Mouse (Mus musculus) gastrocnemius, adult 2 months (tissue): ENCODE data around the gene Rp9. TPM values are rescaled to one million over a fixed set of nuclear protein-coding genes. Genes with fewer than 3 reads are reported as not detected.
A peak's percentile ranks its signal among the peaks of the same experiment; 100 is the strongest.

Experiments used
- DNase-seq: peaks from one replicate; pipeline ENCODE4 v3.0.0; 2022
- H3K27ac ChIP-seq: fragments of 200-600 bp; 2 replicates; pipeline ENCODE4 v1.8.1; 2022; ENCODE audit warnings: mild to moderate bottlenecking
- H3K4me3 ChIP-seq: fragments of 200-600 bp; 2 replicates; pipeline ENCODE4 v1.8.1; 2022; ENCODE audit warnings: mild to moderate bottlenecking, moderate library complexity
- CTCF ChIP-seq: fragments of 200-600 bp; IDR thresholded peaks from 2 replicates; pipeline ENCODE4 v1.8.1; 2022; ENCODE audit warnings: antibody characterized with exemption, mild to moderate bottlenecking, moderate library complexity
- intact Hi-C: fragments of 180-260 bp; cut with DNase I; formaldehyde crosslinking; loops from one replicate; pipeline ENCODE4 v1.15.1; 2025
- long read RNA-seq, 2 experiments: library from polyadenylated mRNA; stranded (forward); transcript quantifications; one replicate each; pipeline ENCODE4 v2.0.0; 2021
- total RNA-seq, 2 experiments: library from RNA; stranded (reverse); gene quantifications; 2 replicates each; pipeline ENCODE4 v1.2.3; 2021

Gene Rp9
- total RNA-seq = 10 to 100 TPM; 32.2 to 39.1 TPM
- long read RNA-seq, experiment 1, transcript Rp9-201 (6 exons, 1,134 nt) = major isoform, 23 of 33 reads
- long read RNA-seq, experiment 1, partial matches to known transcripts = 4 of 33 reads
- long read RNA-seq, experiment 1, other reads (novel, unspliced or antisense) = 5 of 33 reads
- long read RNA-seq, experiment 2, transcript Rp9-201 (6 exons, 1,134 nt) = major isoform, 26 of 39 reads
- long read RNA-seq, experiment 2, partial matches to known transcripts = 12 of 39 reads
- long read RNA-seq, experiment 2, other reads (novel, unspliced or antisense) = 0 of 39 reads

DNA sequence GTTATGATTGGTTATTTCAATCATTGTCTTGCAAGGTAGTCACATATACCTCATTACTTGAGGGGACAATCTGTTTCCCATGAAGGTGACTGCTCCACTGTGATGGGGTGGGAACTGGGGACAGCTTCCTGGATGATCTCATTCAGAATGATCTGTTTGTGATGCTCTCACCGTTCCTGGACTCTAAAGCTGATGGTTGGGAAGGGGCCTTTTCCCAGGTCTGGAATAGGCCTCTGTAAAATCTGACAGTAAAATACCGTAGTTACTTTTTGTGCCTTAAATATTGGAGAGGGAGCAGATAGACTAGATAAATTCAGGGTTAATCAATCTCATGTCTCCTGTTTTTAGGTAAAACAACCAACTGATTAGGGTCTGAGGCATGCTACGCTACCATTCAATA lies at the start of gene Rp9:
Gene Rp9 (minus strand): TSS at position 101 of the 400 bp plus-strand sequence.
- TF ChIP-seq CTCF = no peak
- intact Hi-C loops = loop anchor here (5.0 kb wide), 1 partner anchor 57 kb away; the partner anchor contains the start of gene 9530077C05Rik

DNA sequence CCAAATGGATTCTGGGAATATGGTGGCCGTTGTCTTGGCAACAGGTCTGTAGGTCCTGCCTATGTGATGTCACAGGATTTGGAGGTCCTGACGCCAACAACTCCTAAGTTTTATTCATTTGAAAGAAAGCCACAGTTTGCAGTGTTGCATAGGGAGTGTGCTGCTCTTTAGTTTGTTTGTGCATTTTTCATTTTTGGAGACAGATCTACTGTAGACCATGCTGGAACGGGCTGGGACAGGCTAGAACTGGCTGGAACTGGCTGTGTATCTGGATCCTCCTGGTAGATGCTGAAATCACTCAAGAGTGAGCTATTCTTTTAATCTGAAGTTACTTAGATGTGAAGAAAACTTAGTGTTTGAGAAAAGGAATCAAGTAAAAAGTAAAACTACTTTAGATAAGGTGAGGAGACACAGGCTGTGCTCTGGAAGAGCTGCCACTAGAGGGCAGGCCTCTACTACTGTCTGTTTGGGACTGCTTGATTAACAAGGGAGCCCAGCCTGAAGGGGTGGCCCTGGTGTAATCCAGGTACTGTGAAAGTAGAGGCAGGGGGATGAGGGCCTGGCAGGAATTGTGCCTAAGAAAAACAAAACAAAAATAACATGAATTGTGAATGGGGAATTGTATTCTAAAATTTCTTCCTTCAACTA lies 49.0 kb upstream of the Rp9 start:
- TF ChIP-seq CTCF = peak; percentile 78
- Histone ChIP-seq H3K27ac (no peak overlapping the region), H3K4me3 (no peak overlapping the region)
- peak; percentile 46 for DNase-seq
- intact Hi-C loops = no loop called here

More for the DNA sequence above, at the start of gene Rp9:
- Histone ChIP-seq H3K4me3 (peak within 1 kb of the TSS; percentile 79), H3K27ac (peak within 1 kb of the TSS; percentile 92)
- DNase-seq = no peak

DNA sequence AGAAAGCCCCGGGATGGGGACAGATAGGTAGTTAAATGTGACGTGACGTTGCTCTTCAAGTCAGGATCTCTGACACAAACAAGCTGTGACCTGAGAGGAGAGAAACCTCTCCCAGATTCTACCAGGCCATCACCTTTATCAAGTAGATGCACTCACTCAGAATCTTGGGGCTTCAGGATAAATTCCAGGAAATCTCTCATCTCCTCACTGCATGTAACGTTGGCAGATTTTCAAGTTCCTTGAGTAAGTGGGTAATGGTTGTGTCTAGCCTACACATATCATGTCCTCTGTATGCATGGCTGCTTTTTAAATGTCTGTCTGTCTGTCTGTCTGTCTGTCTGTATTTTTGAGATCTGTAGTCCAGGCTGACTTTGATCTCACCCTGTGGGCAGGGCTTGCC lies 45.5 kb upstream of the Rp9 start:
- Histone ChIP-seq H3K4me3 (no peak overlapping the region), H3K27ac (no peak overlapping the region)
- no peak for TF ChIP-seq CTCF
- DNase-seq = no peak
- intact Hi-C loops = no loop called here

DNA sequence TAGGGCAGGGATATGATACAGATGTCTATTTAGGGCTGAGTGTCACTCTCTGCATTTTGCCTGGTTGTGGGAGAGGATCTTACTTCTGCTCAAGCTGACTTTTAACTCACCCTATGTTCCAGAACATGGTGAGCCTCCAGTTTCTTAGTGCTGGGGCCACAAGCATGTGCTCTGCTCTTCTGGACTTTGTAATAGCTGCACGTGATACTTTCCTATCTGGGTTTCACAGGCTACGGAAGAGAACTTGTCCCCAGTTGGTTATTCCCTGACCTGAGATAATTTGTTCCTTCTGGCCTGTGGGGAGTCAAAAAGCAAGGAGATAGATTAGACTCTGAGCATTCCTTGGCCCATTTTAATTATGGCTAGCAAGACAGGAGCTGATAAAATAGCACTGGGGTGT lies 36.0 kb upstream of the Rp9 start:
- Histone ChIP-seq H3K4me3 (no peak overlapping the region), H3K27ac (no peak overlapping the region)
- no peak for TF ChIP-seq CTCF
- no peak for DNase-seq
- intact Hi-C loops = no loop called here

DNA sequence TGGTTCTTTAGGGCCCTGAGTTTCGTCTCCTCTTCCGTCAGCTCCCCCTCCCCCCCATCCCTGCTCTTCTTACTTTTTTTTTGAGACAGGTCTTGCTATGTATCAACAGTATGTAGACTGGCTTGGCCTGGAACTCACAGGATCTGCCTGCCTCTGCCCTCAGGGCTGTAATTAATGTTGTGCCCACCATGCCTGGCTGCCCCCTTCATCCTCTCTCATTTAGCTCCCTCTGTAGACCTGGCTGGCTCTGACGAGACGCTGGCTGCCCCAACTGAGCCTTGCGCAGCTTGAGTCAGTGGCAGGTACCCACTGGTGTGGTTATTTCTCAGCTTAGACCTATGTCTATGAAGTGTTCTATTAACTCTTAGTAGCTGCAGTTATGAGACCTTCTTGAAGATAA lies 34.0 kb upstream of the Rp9 start:
- no peak for DNase-seq
- H3K4me3 ChIP-seq = no peak overlapping the region
- no peak for TF ChIP-seq CTCF

GRCm38 (mm10) chr9:22502972-22503371 lies 33.4 kb upstream of the Rp9 start:
- Histone ChIP-seq H3K4me3 (no peak overlapping the region), H3K27ac (no peak overlapping the region)
- no peak for TF ChIP-seq CTCF
- no peak for DNase-seq
- intact Hi-C loops = no loop called here

More for the DNA sequence above, 34.0 kb upstream of the Rp9 start:
- intact Hi-C loops = no loop called here
- H3K27ac ChIP-seq = no peak overlapping the region

- H3K4me3 ChIP-seq = no peak overlapping the region
- no peak overlapping the region for H3K27ac ChIP-seq
- DNase-seq = no peak
- TF ChIP-seq CTCF = no peak
- intact Hi-C loops = no loop called here
These were observed 27.7 kb upstream of the Rp9 start for GRCm38 (mm10) chr9:22497021-22497767.

DNA sequence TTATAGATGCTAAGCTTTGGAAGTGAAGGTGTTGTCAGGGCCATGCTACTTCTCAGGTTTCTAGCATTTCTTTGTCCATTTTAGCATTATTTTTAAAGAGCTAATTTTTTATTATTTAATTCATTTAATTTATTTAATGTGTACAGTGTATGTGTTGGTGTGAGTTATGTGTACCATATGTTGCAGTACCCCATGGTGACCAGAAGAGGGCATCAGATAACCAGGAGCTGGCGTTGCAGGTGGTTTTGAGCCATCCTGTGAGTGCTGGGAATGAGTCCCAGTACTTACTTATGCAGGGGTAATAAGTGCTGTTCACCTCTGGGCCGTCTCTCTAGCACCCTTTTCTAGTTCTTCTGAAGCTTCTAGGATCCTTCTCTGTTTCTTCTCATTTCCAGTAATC lies 25.6 kb upstream of the Rp9 start:
- intact Hi-C loops = no loop called here
- Histone ChIP-seq H3K4me3 (no peak overlapping the region), H3K27ac (no peak overlapping the region)
- peak; percentile 40 for TF ChIP-seq CTCF
- DNase-seq = no peak

DNA sequence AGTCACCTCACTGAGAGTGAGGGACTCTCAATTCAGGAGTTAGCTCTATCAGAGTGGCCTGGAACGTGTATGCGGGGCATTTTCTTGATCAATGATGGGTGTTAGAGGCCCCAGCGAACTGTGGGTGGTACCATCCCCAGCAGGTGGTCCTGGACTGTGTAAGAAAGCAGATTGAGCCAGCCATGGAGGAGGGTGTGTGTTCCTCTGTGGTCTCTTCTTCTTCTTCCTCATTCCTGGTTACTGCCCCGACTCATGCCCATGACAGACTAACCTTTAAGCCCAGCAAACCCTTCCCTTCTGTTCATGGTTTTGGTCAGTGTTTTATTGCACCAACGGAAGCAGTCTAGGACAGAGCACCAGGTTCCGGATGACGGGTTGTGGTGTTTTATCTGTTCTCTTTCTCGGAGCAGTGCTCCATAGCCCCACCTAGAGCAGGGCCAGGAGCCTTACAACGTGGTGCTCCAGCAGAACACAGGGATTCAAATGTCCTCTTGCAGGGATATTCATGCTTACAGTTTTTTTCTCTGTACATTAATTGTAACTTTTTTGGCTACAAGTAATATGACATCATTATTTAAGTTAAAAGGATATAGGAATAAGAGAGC lies 24.8 kb upstream of the Rp9 start:
- DNase-seq = no peak
- Histone ChIP-seq H3K4me3 (no peak overlapping the region), H3K27ac (no peak overlapping the region)
- intact Hi-C loops = no loop called here
- TF ChIP-seq CTCF = no peak

- no peak for TF ChIP-seq CTCF
- intact Hi-C loops = no loop called here
These were observed 19.4 kb upstream of the Rp9 start for GRCm38 (mm10) chr9:22488963-22489362.

GRCm38 (mm10) chr9:22486211-22486610 lies 16.7 kb upstream of the Rp9 start:
- no peak for TF ChIP-seq CTCF
- H3K4me3 ChIP-seq = no peak overlapping the region
- intact Hi-C loops = no loop called here
- H3K27ac ChIP-seq = no peak overlapping the region
- DNase-seq = no peak

More at GRCm38 (mm10) chr9:22488963-22489362, 19.4 kb upstream of the Rp9 start:
- Histone ChIP-seq H3K4me3 (no peak overlapping the region), H3K27ac (no peak overlapping the region)
- no peak for DNase-seq

- no peak overlapping the region for H3K4me3 ChIP-seq
- no peak for TF ChIP-seq CTCF
- DNase-seq = no peak
- intact Hi-C loops = no loop called here
- H3K27ac ChIP-seq = no peak overlapping the region
These were observed 15.2 kb upstream of the Rp9 start for GRCm38 (mm10) chr9:22484562-22485308.
